Mouse (Mus musculus) liver, postnatal 0 days (tissue): Measurements from ENCODE around the gene Evi5.

Experiments used
- CTCF ChIP-seq: sonication (generic); IDR thresholded peaks from 2 replicates; pipeline ENCODE4 v1.5.1; 2016; ENCODE audit warnings: antibody characterized with exemption, low read depth
- EP300 ChIP-seq: IDR thresholded peaks from 2 replicates; pipeline ENCODE4 v1.6.1; 2016; ENCODE audit warnings: antibody characterized with exemption, low read depth, mild to moderate bottlenecking

DNA sequence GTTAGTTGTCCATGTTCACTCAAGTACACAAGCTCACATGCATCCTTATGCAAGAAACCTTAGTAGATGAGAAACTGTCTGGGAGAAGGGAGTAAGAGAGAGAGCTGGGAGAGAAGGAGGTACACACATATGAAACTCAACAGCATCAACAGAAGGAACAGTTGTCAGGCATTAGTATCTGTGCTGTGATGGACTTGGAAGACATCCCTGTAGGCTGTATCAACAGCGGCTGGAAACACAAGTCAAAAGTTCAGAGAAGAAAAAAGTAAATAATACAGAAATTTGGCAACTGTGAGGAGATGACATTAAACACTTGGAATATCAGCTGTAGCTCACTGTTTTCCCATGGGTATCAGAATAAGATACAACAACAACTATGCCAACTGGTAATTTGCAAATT lies 40.6 kb downstream of the Evi5 start:
- TF ChIP-seq CTCF = no peak
- TF ChIP-seq EP300 = no peak
